Mouse (Mus musculus): ENCODE results near the gene Akap9. TPM values are rescaled to one million over a fixed set of nuclear protein-coding genes. Genes with fewer than 3 reads are reported as not detected.

The Akap9 gene
- total and polyA plus RNA-seq, 3 experiments, result 15.9 to 29.3 (median 17.3) TPM

GRCm38 (mm10) chr5:3989608-3990007, 61.8 kb downstream of the Akap9 start:
- no peak overlapping the region for H3K4me3 ChIP-seq (ENCODE audit: control insufficient read depth in 1 of 2, insufficient read depth in 1 of 2, low read depth in 2 of 2, low read length in 2 of 2)
- H3K4me1 ChIP-seq (ENCODE audit: control insufficient read depth in 1 of 2, insufficient read depth in 2 of 2, low read length in 2 of 2), result no peaks in the 10 kb centered on the region
- no peaks in the 10 kb centered on the region for H3K79me2 ChIP-seq (ENCODE audit: control insufficient read depth, insufficient read depth, low read length, poor library complexity)
- DNase-seq (ENCODE audit: low read depth, low spot score), result no peak
- H3K27me3 ChIP-seq (ENCODE audit: control insufficient read depth in 1 of 2, insufficient read depth in 2 of 2, low read length in 2 of 2), result no peaks in the 10 kb centered on the region
- H3K9ac ChIP-seq (ENCODE audit: control insufficient read depth, low read depth, low read length, poor library complexity, severe bottlenecking), result no peak overlapping the region
- TF ChIP-seq TBP (IDR thresholded peaks at IDR 0.05; ENCODE audit: low read depth, low read length), result no peak
- TF ChIP-seq E2F4 (IDR thresholded peaks at IDR 0.05; ENCODE audit: borderline replicate concordance, low read depth, low read length), result no peak
- no peak for TF ChIP-seq USF2 (IDR thresholded peaks at IDR 0.05; ENCODE audit: borderline replicate concordance in 1 of 2, insufficient read depth in 1 of 2, low read depth in 1 of 2, low read length in 2 of 2)
- TF ChIP-seq NELFE (IDR thresholded peaks at IDR 0.05; ENCODE audit: low read depth, low read length), result no peak
- no peak for TF ChIP-seq ZNF384 (IDR thresholded peaks at IDR 0.05; ENCODE audit: low read depth, low read length)
- no peak for TF ChIP-seq KAT2A (conservative IDR thresholded peaks at IDR 0.05; ENCODE audit: low read depth, low read length)
- TF ChIP-seq POLR2AphosphoS2 (IDR thresholded peaks at IDR 0.05; ENCODE audit: low read length), result no peak
- no peak for TF ChIP-seq CHD1 (IDR thresholded peaks at IDR 0.05; ENCODE audit: low read depth, low read length)
- H3K9me3 ChIP-seq (replicated peaks; ENCODE audit: insufficient read depth, low read length), result no peaks in the 10 kb centered on the region
- no peak overlapping the region for H3K27ac ChIP-seq (ENCODE audit: control insufficient read depth, low read depth, low read length)
- H3K36me3 ChIP-seq (ENCODE audit: control insufficient read depth in 1 of 2, insufficient read depth in 2 of 2, low read length in 2 of 2), result peaks cover 0 to 2% of the 10 kb centered on the region in 2 experiments; a peak in 1 of 4 replicates

- H3K79me2 ChIP-seq (ENCODE audit: control insufficient read depth, insufficient read depth, low read length, poor library complexity), result no peaks in the 10 kb centered on the region
- no peak for DNase-seq (ENCODE audit: low read depth, low spot score)
- TF ChIP-seq MYB (IDR thresholded peaks at IDR 0.05; ENCODE audit: low read depth, low read length) (no peak), MAZ (IDR thresholded peaks at IDR 0.05; ENCODE audit: low read depth, low read length) (no peak), NRF1 (IDR thresholded peaks at IDR 0.05; ENCODE audit: insufficient read depth, low read depth, low read length, poor library complexity, severe bottlenecking) (no peak), ETS1 (IDR thresholded peaks at IDR 0.05; ENCODE audit: low read depth, low read length) (no peak), POLR2AphosphoS2 (IDR thresholded peaks at IDR 0.05; ENCODE audit: low read length) (no peak), RAD21 (IDR thresholded peaks at IDR 0.05; ENCODE audit: low read depth, low read length) (no peak), E2F4 (IDR thresholded peaks at IDR 0.05; ENCODE audit: borderline replicate concordance, low read depth, low read length) (no peak), EP300 (IDR thresholded peaks at IDR 0.05; ENCODE audit: low read depth in 1 of 2, low read length in 2 of 2) (no peak), UBTF (IDR thresholded peaks at IDR 0.05; ENCODE audit: borderline replicate concordance, insufficient read depth, low read depth, low read length) (no peak)
- no peaks in the 10 kb centered on the region for H3K27me3 ChIP-seq (ENCODE audit: control insufficient read depth in 1 of 2, insufficient read depth in 2 of 2, low read length in 2 of 2)
- H3K9me3 ChIP-seq (replicated peaks; ENCODE audit: insufficient read depth, low read length), result no peaks in the 10 kb centered on the region
- H3K36me3 ChIP-seq (ENCODE audit: control insufficient read depth in 1 of 2, insufficient read depth in 2 of 2, low read length in 2 of 2), result peaks cover 0 to 2% of the 10 kb centered on the region in 2 experiments; a peak in 1 of 4 replicates
- H3K4me1 ChIP-seq (ENCODE audit: control insufficient read depth in 1 of 2, insufficient read depth in 2 of 2, low read length in 2 of 2), result no peaks in the 10 kb centered on the region
- no peak overlapping the region for H3K27ac ChIP-seq (ENCODE audit: control insufficient read depth, low read depth, low read length)
- no peak overlapping the region for H3K9ac ChIP-seq (ENCODE audit: control insufficient read depth, low read depth, low read length, poor library complexity, severe bottlenecking)
- H3K4me3 ChIP-seq (ENCODE audit: control insufficient read depth in 1 of 2, insufficient read depth in 1 of 2, low read depth in 2 of 2, low read length in 2 of 2), result no peak overlapping the region
Measured at GRCm38 (mm10) chr5:3990499-3990898, 62.6 kb downstream of the Akap9 start.
